8 mouse cellular contexts compared by ENCODE assay signal in genomic region chr7:81343316-81343715, GRCm38 (mm10). TPM values are rescaled to one million over a fixed set of nuclear protein-coding genes. Genes with fewer than 3 reads are reported as not detected.
A peak's percentile ranks its signal among the peaks of the same experiment; 100 is the strongest.
DNase-seq lines count a peak whose midpoint lies in the region; ATAC-seq lines count a peak whose summit lies in the region.

No protein-coding gene starts in this region.

- peaks cover 59% of the 10 kb centered on the region for H3K36me3 ChIP-seq in hindbrain, embryonic 10.5 days
- peaks cover 58% of the 10 kb centered on the region for H3K36me3 ChIP-seq in liver, embryonic 15.5 days (replicated peaks)

- H3K4me1 ChIP-seq in hindbrain, embryonic 10.5 days (replicated peaks), result peaks cover 29% of the 10 kb centered on the region
- H3K4me1 ChIP-seq in liver, embryonic 15.5 days (replicated peaks), result peaks cover 21% of the 10 kb centered on the region

- ATAC-seq in liver, embryonic 15.5 days (ENCODE audit: insufficient read depth), result no peak

- H3K27ac ChIP-seq in hindbrain, embryonic 10.5 days, result 0 out of 2 replicates have a peak overlapping the region, but pooled peaks have one; percentile 95
- H3K27ac ChIP-seq in liver, embryonic 15.5 days (replicated peaks), result peak overlapping the region; percentile 72

- H3K27me3 ChIP-seq in hindbrain, embryonic 10.5 days (ENCODE audit: insufficient read depth, poor library complexity, severe bottlenecking), result no peaks in the 10 kb centered on the region
- H3K27me3 ChIP-seq in liver, embryonic 15.5 days, result no peaks in the 10 kb centered on the region; the same call in 1 of the 2 replicates

- WGBS in hindbrain, embryonic 10.5 days, result 45% methylated on average over 8 of the region's 8 CpGs
- WGBS in liver, embryonic 15.5 days (ENCODE audit: insufficient replicate concordance), result 10% methylated on average over 8 of the region's 8 CpGs

- peak overlapping the region; percentile 81 for H3K9ac ChIP-seq in liver, embryonic 15.5 days

- peak; percentile 24 for DNase-seq in adrenal gland, postnatal 10 days
- no peak for DNase-seq in adrenal gland, postnatal 25 days
- peak; percentile 65 for DNase-seq in ES-CJ7 (ENCODE audit: low read depth, low spot score)
- DNase-seq in hindbrain, embryonic 10.5 days (ENCODE audit: low spot score), result no peak
- DNase-seq in retina, postnatal 1 day, result no peak
- DNase-seq in right cerebral cortex, postnatal 14 days, result no peak
- no peak for DNase-seq in thymus, postnatal 14 days

- H3K4me2 ChIP-seq in liver, embryonic 15.5 days, result peak overlapping the region; percentile 76

- H3K9me3 ChIP-seq in hindbrain, embryonic 10.5 days, result no peaks in the 10 kb centered on the region
- H3K9me3 ChIP-seq in liver, embryonic 15.5 days (replicated peaks), result no peaks in the 10 kb centered on the region

- H3K4me3 ChIP-seq in hindbrain, embryonic 10.5 days, result peak overlapping the region; percentile 99
- peak overlapping the region; percentile 74 for H3K4me3 ChIP-seq in liver, embryonic 15.5 days (replicated peaks)

RNA-seq across cellular contexts. Expression of gene Rps17, which starts 1.7 kb away (rescaled TPM):
- total RNA-seq in adrenal gland, postnatal 10 days (2021), result 1,000 to 10,000 TPM; 1,406 to 1,408 TPM
- total RNA-seq in adrenal gland, postnatal 25 days (2021), result 1,081 and 1,170 TPM in 2 replicates
- 1,093 and 1,176 TPM in 2 replicates for polyA plus RNA-seq in hindbrain, embryonic 10.5 days (2016; fragmentation: Nextera tagmentation; extraction: Ambion mirVana)
- polyA plus RNA-seq in liver, embryonic 15.5 days (2015; fragmentation: Nextera tagmentation; extraction: Ambion mirVana), result 552 and 627 TPM in 2 replicates

Comparison
In these comparisons a context has a peak if more than half of its experiments do, and no peak if none do; other contexts are left out.
1. DNase-seq: peak in adrenal gland, postnatal 10 days (single experiment) and ES-CJ7 (single experiment); none in adrenal gland, postnatal 25 days (single experiment), hindbrain, embryonic 10.5 days (single experiment), retina, postnatal 1 day (single experiment), right cerebral cortex, postnatal 14 days (single experiment) and thymus, postnatal 14 days (single experiment).